Mouse (Mus musculus): ENCODE measurements around the gene Nr1d1. TPM values are rescaled to one million over a fixed set of nuclear protein-coding genes. Genes with fewer than 3 reads are reported as not detected.

The Nr1d1 gene
- 10 to 100 TPM; 26.3 to 27.6 TPM for total RNA-seq (2021)

DNA sequence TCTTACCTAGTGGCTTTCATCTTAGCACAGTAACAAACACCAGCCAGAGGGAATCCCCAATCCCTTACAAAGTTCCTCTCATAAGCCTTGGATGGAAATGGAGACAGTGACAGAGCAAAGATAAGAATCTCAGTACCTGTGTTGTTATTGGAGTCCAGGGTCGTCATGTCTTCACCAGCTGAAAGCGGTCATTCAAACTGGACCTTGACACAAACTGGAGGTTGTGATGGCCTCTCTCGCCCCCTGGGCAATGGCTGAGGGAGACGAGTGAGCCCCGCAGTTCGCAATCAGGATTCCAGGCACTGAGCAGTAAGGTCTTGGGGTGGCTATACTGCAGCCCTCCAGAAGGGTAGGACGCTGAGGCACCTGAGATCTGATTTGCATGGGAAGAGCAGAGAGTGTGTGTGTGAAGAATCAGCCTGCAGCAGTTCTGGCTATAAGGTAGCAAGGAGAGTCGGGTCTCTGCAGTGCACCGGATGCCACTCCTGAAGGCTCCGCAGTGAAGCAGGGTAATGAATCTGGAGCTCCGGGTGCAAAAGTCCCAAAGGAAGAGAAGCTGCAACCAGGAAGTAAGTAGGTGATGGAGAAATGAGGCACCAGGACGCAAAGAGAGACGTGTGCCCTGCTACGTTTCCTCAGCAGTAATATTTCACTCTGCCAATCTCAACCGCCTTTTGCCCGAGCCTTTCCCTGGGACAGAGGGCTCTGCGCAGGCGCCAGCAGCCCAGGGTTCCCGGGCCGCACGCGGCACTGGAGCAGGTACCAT lies at the start of gene Nr1d1:
Gene Nr1d1 (minus strand): TSS at position 752 of the 766 bp plus-strand sequence.
- DNase-seq: no peak

DNA sequence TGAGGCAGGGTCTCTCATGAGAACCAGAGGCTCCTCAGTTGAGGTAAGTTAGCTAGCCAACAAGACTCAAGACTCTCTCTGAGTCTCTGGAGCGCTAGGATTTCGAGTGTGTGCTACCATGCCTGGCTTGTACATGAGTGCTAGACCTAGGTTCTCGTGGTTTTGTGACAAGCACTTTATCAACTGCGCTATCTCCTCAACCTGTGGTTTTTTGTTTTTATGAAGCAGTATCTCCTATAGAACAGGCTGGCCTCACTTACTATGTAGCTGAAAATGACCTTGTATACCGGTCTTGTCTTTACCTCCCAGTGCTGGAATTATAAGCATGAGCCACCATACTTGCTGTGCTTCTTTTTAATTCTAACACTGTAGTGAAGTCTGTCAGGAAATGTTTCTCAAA lies 45.8 kb upstream of the Nr1d1 start:
- no peak for DNase-seq

DNA sequence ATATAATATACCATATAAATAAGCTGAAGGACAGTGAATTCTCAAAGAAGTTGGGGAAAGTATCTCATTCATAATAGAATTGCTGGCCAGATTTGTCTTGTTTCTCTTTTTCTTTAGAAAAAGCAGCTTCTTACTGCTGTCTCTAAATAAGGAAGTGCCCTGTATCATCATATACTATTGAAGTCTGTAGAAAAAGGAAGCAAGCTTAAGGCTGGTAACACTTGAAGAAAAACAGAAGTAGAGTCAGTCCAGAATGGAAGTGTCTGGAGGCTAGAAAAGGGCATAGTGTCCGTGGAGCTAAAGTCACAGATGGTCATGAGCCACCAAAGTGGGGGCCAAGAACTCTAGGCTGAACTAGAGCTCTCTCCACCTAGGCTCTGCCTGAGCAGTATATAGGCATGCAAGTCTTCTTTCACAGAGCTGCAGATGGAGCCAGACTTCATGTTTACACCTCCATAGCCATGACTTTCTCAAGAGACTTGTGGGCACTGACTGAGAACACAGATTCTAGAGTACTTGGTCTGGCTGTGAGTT lies 41.6 kb upstream of the Nr1d1 start:
- DNase-seq: no peak

DNA sequence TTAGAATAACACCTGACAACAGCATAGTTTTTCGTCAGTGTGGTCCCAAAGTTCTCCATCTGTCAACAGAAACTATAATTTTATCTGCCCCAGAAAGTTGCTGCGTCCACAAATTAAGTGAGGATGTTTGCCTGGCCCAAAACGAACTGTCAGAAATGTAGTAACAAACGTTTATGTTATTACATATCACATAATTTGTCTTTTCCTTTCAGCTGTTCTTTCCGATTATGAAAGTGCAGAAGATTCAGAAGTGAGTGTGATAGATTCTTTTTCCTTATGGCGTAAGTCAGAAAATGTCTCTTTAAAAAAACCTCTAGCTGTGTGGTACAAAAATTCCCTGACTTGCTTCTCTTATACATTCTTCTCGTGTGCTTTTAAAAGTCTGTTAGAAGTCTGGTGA lies 35.6 kb upstream of the Nr1d1 start:
- DNase-seq: no peak

DNA sequence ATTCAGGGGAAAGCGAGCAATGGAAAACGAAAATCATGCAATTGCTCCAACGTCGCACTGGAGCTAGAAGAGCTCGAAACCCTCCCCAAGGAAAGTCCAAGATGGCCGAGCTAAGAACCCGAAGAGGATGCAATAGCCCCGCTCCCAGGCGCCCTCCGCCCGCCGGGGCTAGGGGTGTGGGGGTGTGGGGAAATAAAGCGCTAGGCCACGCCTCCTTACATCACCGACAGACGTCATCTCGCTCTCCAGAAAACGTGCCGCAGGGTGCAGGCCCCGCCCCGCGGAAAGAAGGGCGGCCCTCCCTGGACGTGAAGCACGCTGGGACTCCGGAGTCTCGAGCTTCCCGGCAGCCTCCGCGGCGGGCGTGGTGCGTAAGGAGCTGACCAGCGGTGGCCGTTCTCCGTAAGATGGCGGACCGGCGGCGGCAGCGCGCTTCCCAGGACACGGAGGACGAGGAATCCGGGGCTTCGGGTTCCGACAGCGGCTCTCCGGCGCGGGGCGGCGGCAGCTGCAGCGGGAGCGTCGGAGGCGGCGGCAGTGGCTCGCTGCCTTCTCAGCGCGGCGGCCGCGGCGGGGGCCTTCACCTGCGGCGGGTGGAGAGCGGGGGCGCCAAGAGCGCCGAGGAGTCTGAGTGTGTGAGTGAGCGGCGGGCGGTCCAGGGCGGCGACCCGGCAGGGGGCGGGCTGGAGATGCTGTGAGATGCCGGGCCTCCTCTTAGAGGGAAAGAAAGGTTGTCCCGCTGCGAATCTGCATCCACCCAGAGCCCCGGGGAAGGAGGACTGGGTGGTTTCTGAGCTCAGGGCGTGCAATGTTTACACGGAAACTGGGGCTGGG lies 34.5 kb upstream of the Nr1d1 start:
- peak; percentile 98 for DNase-seq

DNA sequence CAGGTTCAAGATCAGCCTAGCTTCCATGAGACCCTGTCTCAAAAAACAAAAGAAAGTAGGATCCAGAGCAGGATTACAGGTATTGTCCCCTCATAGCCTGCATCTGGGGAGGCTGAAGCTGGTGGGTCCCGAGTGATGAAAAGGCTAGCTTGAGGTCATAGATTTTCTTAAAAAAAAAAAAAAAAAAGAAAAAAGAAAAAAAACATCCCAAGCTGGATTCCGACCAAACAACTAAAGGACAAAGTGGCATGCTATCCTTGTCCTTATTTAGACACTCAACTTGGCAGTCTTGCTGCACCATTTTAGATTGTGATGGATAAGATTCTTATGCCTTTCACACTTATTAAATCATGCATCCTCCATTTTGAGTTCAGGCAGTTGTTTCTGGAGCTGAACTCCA lies 33.3 kb upstream of the Nr1d1 start:
- no peak for DNase-seq

DNA sequence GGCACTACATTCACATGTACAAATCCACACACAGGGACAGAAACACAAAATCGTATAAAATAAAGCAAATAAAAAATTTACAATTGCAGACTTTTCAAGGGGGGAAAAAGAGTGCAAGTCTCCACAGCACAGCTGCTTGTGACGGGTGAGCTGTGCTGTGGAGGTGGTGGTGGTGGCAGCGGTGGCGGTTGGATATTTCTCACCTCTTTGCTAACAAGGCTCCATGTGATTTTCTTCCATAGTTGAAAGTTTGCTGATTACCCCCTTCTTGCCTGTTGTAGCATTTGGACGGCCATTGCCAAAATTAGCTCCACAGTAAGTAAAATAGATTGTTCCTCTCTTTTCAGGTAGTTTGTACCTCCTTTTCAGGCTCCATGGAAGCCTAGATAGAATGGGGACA lies 29.5 kb upstream of the Nr1d1 start, which contains the start of gene Casc3:
Gene Casc3 (plus strand): TSS at position 301 of the 400 bp plus-strand sequence.
- DNase-seq: no peak

DNA sequence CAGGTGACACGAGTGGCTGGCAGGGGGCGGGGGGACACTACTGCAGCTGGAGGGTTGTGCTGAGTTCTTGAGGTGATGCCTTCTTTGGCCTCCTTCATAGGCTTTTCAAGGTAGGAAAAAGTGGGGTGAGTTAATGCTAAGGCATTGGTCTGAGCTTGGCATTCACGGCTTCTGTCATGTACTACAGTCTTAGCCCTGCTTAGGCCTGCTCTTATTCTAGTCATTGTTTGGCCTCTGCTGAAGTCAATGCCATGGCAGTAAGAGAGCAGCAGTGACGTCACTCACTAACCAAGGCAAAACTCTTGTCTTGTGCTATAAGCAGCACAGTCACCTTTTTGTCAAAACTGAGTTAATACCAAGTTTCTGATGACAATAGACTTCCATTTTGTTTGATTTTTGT lies 22.8 kb upstream of the Nr1d1 start:
- no peak for DNase-seq

DNA sequence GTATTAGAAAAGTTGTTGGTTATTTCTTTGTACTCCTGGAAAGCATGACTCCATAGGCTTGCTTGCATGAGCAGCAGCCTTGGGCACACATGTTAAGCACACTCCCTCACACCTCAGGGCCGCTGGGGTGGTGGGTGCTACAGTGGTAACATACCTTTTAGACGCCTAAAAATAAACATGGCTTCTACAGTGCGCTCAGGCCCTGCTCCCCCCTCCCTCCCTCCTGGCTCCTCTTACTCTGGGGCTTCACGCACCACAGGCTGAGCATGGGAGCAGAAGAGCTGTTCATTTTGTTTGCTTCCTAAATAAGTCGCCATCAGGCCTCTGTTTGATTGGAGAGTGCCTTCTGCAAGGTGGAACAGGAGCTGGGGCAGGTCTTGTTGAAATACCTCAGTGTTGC lies 22.2 kb upstream of the Nr1d1 start:
- peak; percentile 34 for DNase-seq

DNA sequence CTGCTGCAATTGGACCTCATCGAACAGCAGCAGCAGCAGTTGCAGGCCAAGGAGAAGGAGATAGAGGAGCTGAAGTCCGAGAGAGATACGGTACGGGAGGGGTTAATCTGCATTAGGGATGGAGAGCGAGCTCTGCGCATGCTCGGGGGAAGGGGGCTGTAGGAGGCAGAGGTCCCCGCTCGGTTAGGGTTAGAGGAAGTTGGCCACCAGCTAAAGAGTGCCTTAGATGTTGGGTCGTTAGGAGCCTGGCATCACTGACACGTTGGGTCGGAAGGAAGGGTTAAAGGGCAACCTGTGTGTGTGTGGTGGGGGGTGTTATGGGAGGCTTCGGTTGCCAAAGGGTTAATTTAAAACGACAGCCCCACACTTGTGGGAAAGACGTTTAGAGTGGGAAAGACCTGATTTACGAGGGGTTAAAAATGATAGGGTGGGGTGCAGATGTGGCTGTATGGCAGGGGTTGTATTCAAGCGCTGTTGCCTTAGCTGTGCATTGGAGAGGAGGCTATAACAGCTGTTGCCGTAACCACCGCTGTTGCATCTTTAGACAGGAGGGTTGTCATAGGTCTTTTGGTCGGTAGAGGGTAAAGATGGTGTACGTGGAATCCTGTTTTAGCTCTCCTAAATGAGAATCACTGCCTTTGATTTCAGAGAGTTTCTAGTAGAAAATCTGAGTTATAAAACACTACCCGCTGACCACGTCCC lies 21.5 kb upstream of the Nr1d1 start:
- DNase-seq: peak; percentile 76

DNA sequence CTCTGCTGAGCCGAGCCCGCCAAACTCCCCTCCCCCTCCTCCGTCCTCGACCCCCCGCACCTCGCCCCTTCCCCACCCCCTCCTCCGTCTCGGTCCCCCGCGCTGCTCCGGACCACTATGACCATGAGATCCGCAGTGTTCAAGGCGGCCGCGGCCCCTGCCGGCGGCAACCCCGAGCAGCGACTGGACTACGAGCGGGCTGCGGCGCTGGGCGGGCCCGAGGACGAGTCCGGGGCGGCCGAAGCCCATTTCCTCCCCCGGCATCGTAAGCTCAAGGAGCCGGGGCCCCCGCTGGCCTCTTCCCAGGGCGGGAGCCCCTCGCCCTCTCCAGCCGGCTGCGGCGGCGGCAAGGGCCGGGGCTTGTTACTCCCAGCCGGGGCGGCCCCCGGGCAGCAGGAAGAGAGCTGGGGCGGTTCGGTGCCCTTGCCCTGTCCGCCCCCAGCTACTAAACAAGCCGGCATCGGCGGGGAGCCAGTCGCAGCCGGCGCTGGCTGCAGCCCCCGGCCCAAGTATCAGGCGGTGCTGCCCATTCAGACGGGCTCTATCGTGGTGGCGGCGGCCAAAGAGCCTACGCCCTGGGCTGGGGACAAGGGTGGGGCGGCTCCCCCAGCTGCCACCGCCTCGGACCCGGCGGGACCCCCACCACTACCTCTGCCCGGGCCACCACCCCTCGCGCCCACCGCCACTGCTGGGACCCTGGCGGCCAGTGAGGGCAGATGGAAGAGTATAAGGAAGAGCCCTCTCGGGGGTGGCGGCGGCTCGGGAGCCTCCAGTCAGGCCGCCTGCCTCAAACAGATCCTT lies 20.8 kb upstream of the Nr1d1 start:
- DNase-seq: peak; percentile 65

DNA sequence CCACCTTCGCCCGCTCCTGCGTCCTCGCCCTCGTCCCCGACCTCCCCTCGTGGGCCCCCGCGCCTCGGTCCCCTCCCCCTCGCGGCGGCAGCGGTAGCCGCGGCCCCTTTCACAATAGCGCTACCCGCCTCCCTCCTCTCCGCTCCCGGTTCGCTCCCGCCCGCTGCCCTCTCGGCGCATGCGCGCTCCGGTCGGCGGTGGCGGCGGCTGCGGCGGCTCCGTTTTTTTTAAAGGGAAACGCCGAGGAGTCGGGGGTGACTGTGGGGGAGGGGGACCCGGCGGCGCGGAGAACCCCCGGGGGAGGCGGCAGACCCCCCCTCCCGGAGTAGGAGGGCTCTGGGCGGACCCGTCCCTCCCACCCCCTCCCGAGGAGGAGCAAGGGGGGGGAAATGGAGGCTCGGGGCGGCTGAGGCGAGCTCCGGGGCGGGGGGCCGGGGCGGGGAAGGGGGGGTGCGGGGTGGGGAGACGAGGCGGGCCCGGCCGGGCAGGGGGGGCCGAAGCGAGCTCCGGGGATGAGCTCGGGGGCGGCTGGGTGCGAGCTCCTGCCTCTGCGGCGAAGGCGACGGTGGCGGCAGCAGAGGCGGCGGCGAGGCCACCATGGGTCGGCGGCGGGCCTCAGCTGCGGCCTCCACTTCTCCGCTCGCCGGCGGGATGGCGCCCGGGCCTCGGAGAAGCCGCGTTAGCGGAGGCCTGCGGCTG lies 20.0 kb upstream of the Nr1d1 start, which contains the start of gene Msl1:
Gene Msl1 (plus strand): TSS at position 502 of the 699 bp plus-strand sequence.
- DNase-seq: peak; percentile 92

DNA sequence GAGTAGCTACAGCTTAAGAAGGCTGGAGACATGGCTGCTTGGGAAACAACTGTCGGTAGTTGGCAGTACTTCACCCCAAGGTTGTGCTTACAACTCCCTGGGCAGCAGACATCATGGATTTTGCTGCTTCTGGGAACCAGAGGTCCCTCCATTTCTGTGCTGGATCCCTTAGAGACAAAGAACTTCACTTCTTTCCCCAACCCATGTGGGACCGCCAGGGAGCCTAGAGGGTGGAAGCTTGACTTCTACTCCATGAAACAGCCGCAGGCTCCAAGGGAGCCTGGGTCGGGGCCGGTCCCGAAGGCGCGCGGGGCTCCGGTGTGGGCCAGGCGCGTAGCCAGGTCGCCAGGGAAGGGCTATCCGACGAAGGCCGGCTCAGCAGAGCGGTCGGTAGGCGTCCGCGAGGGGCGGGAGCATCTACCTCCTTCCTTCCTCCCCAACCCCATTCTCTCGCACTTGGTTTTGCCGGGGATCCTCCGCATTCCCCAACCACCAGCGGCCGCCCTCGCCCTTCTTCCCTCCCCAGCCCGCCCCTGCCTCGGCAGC lies 19.4 kb upstream of the Nr1d1 start:
- DNase-seq: peak; percentile 82

DNA sequence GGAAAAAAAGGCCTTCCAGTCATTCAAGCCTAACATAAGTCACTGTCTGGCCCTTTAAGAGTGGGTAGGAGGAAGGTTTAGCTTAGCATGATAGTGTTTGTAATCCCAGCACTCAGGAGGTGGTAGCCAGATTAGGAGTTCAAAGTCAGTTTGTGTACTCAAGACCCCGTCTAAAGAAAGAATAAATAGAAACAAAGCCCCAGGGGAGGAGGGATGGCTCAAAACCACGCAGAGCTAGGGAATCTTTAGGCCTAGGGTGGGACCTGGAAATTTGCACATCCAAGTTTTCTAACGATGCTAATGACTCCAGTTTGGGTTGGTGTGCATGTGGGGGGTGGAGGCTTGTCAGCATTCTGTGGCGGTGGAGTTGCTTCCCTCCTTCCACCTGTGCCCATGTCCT lies 16.9 kb upstream of the Nr1d1 start:
- DNase-seq: no peak

DNA sequence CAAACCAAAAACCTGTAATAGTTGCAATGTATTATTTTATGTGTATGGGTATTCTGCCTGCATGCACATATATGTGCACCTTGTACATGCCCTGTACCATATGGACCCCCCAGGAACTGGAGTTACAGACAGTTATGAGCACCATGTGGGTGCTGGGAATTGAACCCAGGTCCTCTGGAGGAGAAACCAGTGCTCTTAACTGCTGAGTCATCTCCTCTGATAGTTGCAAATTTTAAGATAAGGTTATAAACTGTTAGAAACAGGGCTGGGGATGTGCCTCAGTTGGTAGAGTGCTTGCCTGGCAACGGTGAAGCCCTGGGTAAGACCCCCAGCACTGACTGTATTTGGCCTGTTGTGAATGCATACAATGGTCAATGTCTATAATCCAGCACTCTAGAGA lies 16.3 kb upstream of the Nr1d1 start:
- DNase-seq: no peak

DNA sequence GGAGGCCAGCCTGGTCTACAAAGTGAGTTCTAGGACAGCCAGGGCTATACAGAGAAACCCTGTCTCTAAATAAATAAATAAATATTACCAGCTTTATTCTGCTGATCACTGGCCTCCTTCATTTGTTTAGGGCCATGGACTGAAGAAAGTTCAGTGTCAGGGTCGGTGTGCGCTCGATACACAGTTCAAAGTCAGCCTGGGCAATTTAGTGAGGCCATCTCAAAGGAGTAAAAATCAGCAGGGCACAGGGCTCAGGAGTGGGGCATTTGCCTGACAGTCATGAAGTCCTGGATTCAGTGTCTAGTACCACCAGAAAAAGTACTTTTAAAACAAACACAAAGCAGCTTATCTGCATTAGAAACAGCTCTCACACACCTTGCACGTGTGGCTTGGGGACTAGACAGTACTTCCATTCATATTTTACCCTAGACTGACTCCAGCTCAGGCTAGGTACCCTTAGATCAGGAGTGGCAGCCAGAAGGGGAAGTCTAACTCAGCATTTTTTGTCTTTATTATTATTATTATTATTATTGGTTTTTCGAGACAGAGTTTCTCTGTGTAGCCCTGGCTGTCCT lies 15.6 kb upstream of the Nr1d1 start:
- DNase-seq: no peak

DNA sequence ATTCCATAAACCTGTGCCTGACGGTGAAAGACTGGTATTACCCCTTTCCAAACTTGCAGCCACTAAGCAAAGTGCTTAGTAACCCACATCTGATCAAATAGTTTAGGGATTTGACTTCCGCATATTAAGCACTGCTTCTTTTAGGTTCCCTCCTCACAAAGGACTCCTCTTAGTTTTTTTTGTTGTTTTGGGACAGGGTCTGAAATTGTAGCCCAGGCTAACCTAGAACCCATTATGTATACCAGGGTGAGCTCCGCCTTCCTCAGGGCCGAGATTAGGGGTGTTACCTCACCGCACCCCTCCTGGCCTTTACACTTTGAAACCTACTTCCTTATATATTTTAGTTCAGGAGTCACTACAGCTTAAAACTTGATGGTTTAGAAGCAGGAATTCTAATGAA lies 14.7 kb upstream of the Nr1d1 start:
- no peak for DNase-seq

DNA sequence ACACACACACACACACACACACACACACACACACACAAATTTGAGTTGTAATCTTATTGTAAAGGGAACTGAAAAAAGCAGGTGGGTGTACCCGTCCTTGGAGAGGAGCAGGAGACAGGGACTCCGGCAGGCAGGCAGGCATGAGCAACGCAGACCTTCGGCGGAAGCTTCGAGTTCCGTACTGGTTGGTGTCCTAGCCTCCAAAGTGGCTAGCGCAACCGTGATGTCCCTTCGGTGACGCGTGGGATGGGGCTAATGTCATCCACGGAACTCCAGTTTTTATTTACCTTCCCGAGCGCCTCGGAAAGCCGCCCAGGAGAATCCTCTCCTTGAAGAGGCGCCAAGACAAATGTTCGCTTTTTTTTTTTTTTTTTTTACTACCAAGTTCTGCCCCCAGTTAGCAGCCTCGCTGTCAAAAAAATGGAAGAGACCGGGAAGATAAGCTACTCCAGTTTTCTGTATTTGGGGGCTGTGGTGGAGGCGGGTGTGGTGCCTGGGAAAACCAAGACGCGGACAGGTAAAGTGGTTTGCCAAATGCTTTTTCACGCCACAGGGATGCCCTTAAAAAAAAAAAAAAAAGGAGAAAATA lies 14.2 kb upstream of the Nr1d1 start:
- DNase-seq: no peak

DNA sequence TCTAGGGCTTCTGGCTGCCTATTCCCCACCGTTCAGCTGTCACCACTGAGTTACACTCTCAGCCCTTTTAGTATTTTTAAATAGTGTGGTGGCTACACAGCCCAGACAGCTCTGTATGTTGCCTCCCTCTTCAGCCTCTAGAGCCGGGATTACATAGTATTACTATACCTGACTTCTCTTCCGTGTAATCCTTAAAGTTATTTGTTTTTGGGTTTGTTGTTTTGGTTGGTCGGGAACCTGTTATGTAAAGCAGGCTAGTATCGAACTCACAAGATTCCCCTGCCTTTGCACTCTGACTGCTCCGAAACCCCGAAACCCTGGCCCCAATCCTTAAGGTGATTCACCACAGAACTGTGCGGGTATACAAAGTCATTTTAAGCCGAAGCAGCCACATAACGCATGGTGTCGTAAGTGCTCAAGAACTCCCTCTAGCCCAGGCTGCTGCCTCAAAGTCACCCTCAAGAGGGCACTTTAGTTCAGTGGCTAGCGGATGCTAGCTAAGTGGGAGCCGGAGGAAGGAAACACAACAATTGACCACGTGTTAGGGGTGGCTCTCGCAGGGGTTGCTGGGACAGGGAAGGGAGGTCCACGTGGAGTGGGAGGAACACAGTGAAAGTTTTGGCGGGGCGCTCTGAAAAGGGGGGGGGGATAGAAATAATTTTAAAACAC lies 13.6 kb upstream of the Nr1d1 start:
- peak; percentile 90 for DNase-seq

DNA sequence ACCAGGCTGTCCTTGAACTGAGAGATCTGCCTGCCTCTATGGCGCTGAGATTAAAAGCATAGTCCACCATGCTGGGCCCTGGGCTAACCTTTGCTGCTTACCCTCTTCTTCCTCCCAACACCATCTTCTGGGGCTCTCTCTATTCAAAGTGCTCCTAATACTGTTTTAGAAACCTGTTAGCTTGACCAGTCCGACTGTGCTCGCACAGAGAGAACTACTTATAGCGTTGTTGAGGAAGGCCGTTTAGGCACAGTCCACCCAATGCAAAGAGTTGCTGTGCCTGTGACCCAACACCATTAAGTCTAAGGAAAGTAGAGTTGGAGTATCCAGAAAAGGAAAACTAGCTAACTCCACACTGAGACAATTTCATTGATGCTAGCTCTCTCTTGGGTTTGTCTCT lies 13.0 kb upstream of the Nr1d1 start:
- DNase-seq: no peak
